19 mouse cellular contexts compared by ENCODE assay signal in genomic region chr4:82458895-82459294, GRCm38 (mm10).
DNase-seq lines count a peak whose midpoint lies in the region; ATAC-seq and TF ChIP-seq lines count a peak whose summit lies in the region.
"Had no signal": no experiment of that assay in that cellular context is flagged by ENCODE, and none has a peak within 500 bp of the region (broad histone marks: within the 10 kb centered on the region; RNA-seq: fewer than 3 reads in every experiment).

No protein-coding gene starts in this region.

- TF ChIP-seq CTCF in hindbrain, postnatal 0 days (IDR thresholded peaks at IDR 0.05; ENCODE audit: low read depth), result no peak
- no peak for TF ChIP-seq CTCF in olfactory bulb, adult 2 months (IDR thresholded peaks at IDR 0.05; ENCODE audit: insufficient read depth, low read depth, low read length)

- no peak overlapping the region for H3K9ac ChIP-seq in hindbrain, postnatal 0 days (replicated peaks; ENCODE audit: low read length)
- H3K9ac ChIP-seq: forebrain, embryonic 13.5 days; hindbrain, embryonic 14.5 days had no signal

- H3K36me3 ChIP-seq in hindbrain, postnatal 0 days (ENCODE audit: insufficient read depth, low read length), result no peaks in the 10 kb centered on the region
- H3K36me3 ChIP-seq in hindbrain, embryonic 10.5 days, result no peaks in the 10 kb centered on the region
- H3K36me3 ChIP-seq: forebrain, embryonic 10.5 days had no signal

- no peak overlapping the region for H3K4me3 ChIP-seq in hindbrain, postnatal 0 days (ENCODE audit: low read length)
- H3K4me3 ChIP-seq in hindbrain, embryonic 10.5 days, result no peak overlapping the region
- H3K4me3 ChIP-seq in olfactory bulb, adult 2 months (ENCODE audit: insufficient read depth, low read depth, low read length), result no peak overlapping the region
- H3K4me3 ChIP-seq: forebrain, embryonic 10.5 days; forebrain, embryonic 13.5 days had no signal

- no peak overlapping the region for H3K27ac ChIP-seq in hindbrain, postnatal 0 days
- H3K27ac ChIP-seq in hindbrain, embryonic 10.5 days, result no peak overlapping the region
- peak overlapping the region; percentile 35; the same call in 1 of the 2 replicates for H3K27ac ChIP-seq in olfactory bulb, adult 2 months (ENCODE audit: insufficient read depth, low read depth, low read length)
- H3K27ac ChIP-seq: forebrain, embryonic 10.5 days; forebrain, embryonic 13.5 days; hindbrain, embryonic 14.5 days had no signal

- no peak for ATAC-seq in cerebellum, adult (ENCODE audit: insufficient number of reproducible peaks, low FRiP score, low TSS enrichment)
- 0 out of 2 replicates have a peak, but pooled peaks have one; percentile 12 for ATAC-seq in hindbrain, postnatal 0 days
- ATAC-seq: CD4-positive, CD25-positive, alpha-beta regulatory T cell, adult 4 months; forebrain, embryonic 13.5 days; forebrain, embryonic 16.5 days; intestine, postnatal 0 days had no signal

- DNase-seq in cerebellum, adult 9-11 months, result peak; percentile 41
- peak; percentile 35 for DNase-seq in gastrocnemius, adult 18-20 months (ENCODE audit: low spot score)
- DNase-seq in gastrocnemius, postnatal 10 days, result no peak
- DNase-seq in hindbrain, postnatal 0 days (ENCODE audit: low spot score), result peak; percentile 31
- no peak for DNase-seq in hindbrain, embryonic 10.5 days (ENCODE audit: low spot score)
- DNase-seq in lung, postnatal 4 days, result no peak
- DNase-seq: adrenal gland, adult 2 months; adrenal gland, postnatal 14 days; gastrocnemius, postnatal 36 days; kidney, adult 2 months had no signal

- no peaks in the 10 kb centered on the region for H3K27me3 ChIP-seq in hindbrain, postnatal 0 days (ENCODE audit: insufficient read depth, low read length)
- H3K27me3 ChIP-seq in hindbrain, embryonic 10.5 days (ENCODE audit: insufficient read depth, poor library complexity, severe bottlenecking), result no peaks in the 10 kb centered on the region
- H3K27me3 ChIP-seq: forebrain, embryonic 13.5 days had no signal

- no peak overlapping the region for H3K4me2 ChIP-seq in hindbrain, postnatal 0 days (ENCODE audit: low read depth, low read length)
- H3K4me2 ChIP-seq: forebrain, embryonic 13.5 days; heart, embryonic 11.5 days; hindbrain, embryonic 14.5 days had no signal

- peaks cover 11% of the 10 kb centered on the region; the same call in 1 of the 2 replicates for H3K4me1 ChIP-seq in hindbrain, postnatal 0 days (ENCODE audit: insufficient read depth, low read length)
- H3K4me1 ChIP-seq in hindbrain, embryonic 10.5 days (replicated peaks), result peaks cover 6% of the 10 kb centered on the region
- H3K4me1 ChIP-seq in olfactory bulb, adult 2 months (ENCODE audit: control insufficient read depth, insufficient read depth, low read length), result 0 out of 2 replicates have a peak, but pooled peaks cover 2% of the 10 kb centered on the region

- H3K9me3 ChIP-seq in hindbrain, postnatal 0 days (ENCODE audit: low read length), result no peaks in the 10 kb centered on the region
- no peaks in the 10 kb centered on the region for H3K9me3 ChIP-seq in hindbrain, embryonic 10.5 days
- H3K9me3 ChIP-seq: forebrain, embryonic 10.5 days; forebrain, embryonic 13.5 days had no signal

- WGBS in hindbrain, postnatal 0 days, result 71% methylated on average over 10 of the region's 10 CpGs
- 96% methylated on average over 10 of the region's 10 CpGs for WGBS in hindbrain, embryonic 10.5 days
- 85% methylated on average over 10 of the region's 10 CpGs for WGBS in olfactory bulb, adult 2 months

- TF ChIP-seq POLR2A in olfactory bulb, adult 2 months (IDR thresholded peaks at IDR 0.05; ENCODE audit: insufficient read depth, low read depth, low read length), result no peak

Comparison
In these comparisons a context has a peak if more than half of its experiments do, and no peak if none do; other contexts are left out.
1. DNase-seq: peak in cerebellum, adult 9-11 months (single experiment), gastrocnemius, adult 18-20 months (single experiment) and hindbrain, postnatal 0 days (single experiment); none in gastrocnemius, postnatal 10 days (single experiment), hindbrain, embryonic 10.5 days (single experiment) and lung, postnatal 4 days (0 of 2).